Mouse (Mus musculus) C2C12 (cell line): ENCODE measurements around the gene Erc1. TPM values are rescaled to one million over a fixed set of nuclear protein-coding genes. Genes with fewer than 3 reads are reported as not detected.

Experiments
- H3K27me3 ChIP-seq: one replicate; pipeline ENCODE4 v1.6.1; 2011; ENCODE audit not compliant: control insufficient read depth, insufficient read depth, insufficient read length
- H3K36me3 ChIP-seq: one replicate; pipeline ENCODE4 v1.6.1; 2011; ENCODE audit not compliant: control insufficient read depth, insufficient read depth
- H3K4me3 ChIP-seq: one replicate; pipeline ENCODE4 v1.5.1; 2011; ENCODE audit warnings: mild to moderate bottlenecking, control low read depth; ENCODE audit not compliant: poor library complexity, insufficient read depth, severe bottlenecking
- H3K79me2 ChIP-seq: one replicate; pipeline ENCODE4 v1.6.1; 2011; ENCODE audit not compliant: control insufficient read depth, insufficient read depth
- H3K79me3 ChIP-seq: one replicate; pipeline ENCODE4 v1.6.1; 2011; ENCODE audit warnings: low read depth, control low read depth
- H3ac ChIP-seq: one replicate; pipeline ENCODE3; 2011; ENCODE audit warnings: low read depth; ENCODE audit not compliant: control insufficient read depth, insufficient read length
- CEBPB ChIP-seq: IDR thresholded peaks from one replicate; pipeline ENCODE4 v1.6.1; 2011; ENCODE audit warnings: low read depth, mild to moderate bottlenecking, control low read depth, moderate library complexity
- CTCF ChIP-seq: IDR thresholded peaks from one replicate; pipeline ENCODE4 v1.5.1; 2011; ENCODE audit not compliant: control insufficient read depth, insufficient read depth, insufficient read length
- FOSL1 ChIP-seq: IDR thresholded peaks from one replicate; pipeline ENCODE4 v1.8.0; 2011; ENCODE audit warnings: mild to moderate bottlenecking, low read length; ENCODE audit not compliant: poor library complexity, insufficient read depth, severe bottlenecking
- MAX ChIP-seq: IDR thresholded peaks from one replicate; pipeline ENCODE4 v1.6.1; 2011; ENCODE audit warnings: mild to moderate bottlenecking, control low read depth
- MYOD1 ChIP-seq: IDR thresholded peaks from one replicate; pipeline ENCODE4 v1.6.1; 2011; ENCODE audit warnings: low read depth; ENCODE audit not compliant: control insufficient read depth, insufficient read length
- MYOG ChIP-seq: IDR thresholded peaks from one replicate; pipeline ENCODE4 v1.6.1; 2011; ENCODE audit not compliant: control insufficient read depth, insufficient read length; ENCODE audit errors: extremely low read depth
- USF1 ChIP-seq: IDR thresholded peaks from one replicate; pipeline ENCODE4 v1.6.1; 2011; ENCODE audit warnings: low read depth, mild to moderate bottlenecking, control low read depth, moderate library complexity
- polyA plus RNA-seq: library from polyadenylated mRNA; unstranded; fragments of >200 nt; fragmentation: generic; extraction: Trizol; gene quantifications from one replicate; pipeline ENCODE4 v1.2.1, GENCODE M21; 2012; ENCODE audit warnings: missing spikeins

Gene Erc1
- polyA plus RNA-seq, 1 experiment, result 10.2 TPM

DNA sequence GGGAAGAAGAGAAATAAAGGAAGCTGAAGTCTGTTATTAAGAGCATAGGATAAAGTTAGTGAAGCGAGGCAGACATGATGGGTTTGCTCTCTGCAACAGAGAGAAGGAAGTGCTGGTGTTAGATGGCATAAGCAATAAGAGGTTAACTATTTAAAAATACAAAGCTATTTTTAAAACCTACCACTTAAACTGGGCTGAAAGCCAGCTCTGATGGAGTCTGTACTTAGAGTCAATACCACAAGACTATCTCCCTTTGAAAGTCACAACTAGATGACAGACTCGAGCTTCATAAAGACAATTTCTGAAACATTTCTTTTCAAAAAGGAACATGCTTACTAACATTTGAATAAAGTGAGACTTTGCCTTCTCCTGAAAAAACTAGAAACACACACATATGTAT is 134.0 kb downstream of the Erc1 start:
- H3K79me3 ChIP-seq, result no peaks in the 10 kb centered on the region
- H3K27me3 ChIP-seq, result no peaks in the 10 kb centered on the region
- no peak for TF ChIP-seq CEBPB
- TF ChIP-seq MYOG, result no peak
- no peak for TF ChIP-seq USF1
- TF ChIP-seq CTCF, result no peak
- TF ChIP-seq MYOD1, result no peak
- no peak for TF ChIP-seq FOSL1
- TF ChIP-seq MAX, result no peak
- H3K79me2 ChIP-seq, result no peaks in the 10 kb centered on the region
- H3K4me3 ChIP-seq, result no peak overlapping the region
- H3K36me3 ChIP-seq, result peaks cover 8% of the 10 kb centered on the region
- no peak overlapping the region for H3ac ChIP-seq

DNA sequence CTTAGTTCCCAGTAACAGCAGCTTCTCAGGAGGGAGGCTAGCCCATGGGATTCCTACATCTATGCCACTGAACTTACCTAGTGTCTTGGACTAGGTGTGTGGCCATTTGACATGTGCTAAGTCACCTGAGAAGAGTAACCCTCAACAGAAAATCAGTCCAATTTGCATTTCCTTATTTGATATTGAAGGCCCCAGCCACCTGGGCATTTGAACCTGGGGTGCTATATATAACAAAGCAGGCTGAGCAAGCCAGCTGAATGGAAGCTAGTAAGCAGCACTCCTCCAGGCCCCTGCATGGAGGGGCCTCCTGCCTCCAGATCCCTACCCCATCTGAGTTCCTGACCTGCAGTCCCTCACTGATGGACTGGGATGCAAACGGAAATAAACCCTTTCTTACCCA is 135.5 kb downstream of the Erc1 start:
- H3K79me2 ChIP-seq, result no peaks in the 10 kb centered on the region
- H3ac ChIP-seq, result no peak overlapping the region
- no peaks in the 10 kb centered on the region for H3K27me3 ChIP-seq
- TF ChIP-seq MYOD1, result no peak
- TF ChIP-seq MYOG, result no peak
- TF ChIP-seq CTCF, result no peak
- TF ChIP-seq MAX, result no peak
- TF ChIP-seq FOSL1, result no peak
- no peak for TF ChIP-seq CEBPB
- TF ChIP-seq USF1, result no peak
- no peaks in the 10 kb centered on the region for H3K79me3 ChIP-seq
- peaks cover 10% of the 10 kb centered on the region for H3K36me3 ChIP-seq
- no peak overlapping the region for H3K4me3 ChIP-seq

DNA sequence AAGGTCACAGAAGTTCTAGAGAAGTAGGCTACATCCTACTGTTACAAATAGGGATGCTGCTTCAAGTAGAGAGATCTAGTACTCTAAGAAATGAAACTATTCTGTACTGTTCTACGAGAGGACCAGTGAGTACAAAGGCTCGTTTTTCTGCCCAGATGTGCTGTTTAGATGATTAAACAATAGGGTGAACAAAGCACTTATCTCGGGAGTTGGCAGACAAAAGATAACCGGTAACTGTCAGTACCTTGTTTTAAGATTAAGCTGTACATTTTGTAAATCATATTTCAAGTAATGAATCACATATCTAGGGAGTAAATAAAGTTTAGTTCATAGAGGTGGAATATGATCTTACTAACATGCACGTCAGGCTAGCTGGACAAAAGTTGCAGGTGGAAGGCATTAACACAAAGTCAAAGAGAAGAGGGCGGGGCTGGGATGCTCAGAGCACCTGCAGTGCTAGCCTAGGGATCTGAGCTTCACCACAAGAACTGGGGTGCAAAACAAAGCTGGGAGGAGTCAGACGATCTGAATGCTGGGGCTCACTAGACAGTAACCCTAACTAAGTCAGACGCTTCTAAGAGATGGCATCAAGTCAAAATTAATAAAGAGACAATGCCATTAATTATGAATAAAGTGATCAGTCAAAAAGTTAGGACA is 136.2 kb downstream of the Erc1 start:
- Histone ChIP-seq H3K4me3 (no peak overlapping the region), H3K79me3 (no peaks in the 10 kb centered on the region), H3K36me3 (peaks cover 11% of the 10 kb centered on the region), H3K79me2 (no peaks in the 10 kb centered on the region), H3K27me3 (no peaks in the 10 kb centered on the region), H3ac (no peak overlapping the region)
- no peak for TF ChIP-seq USF1
- no peak for TF ChIP-seq FOSL1
- no peak for TF ChIP-seq CEBPB
- no peak for TF ChIP-seq MYOG
- TF ChIP-seq MYOD1, result no peak
- TF ChIP-seq MAX, result no peak
- TF ChIP-seq CTCF, result no peak

DNA sequence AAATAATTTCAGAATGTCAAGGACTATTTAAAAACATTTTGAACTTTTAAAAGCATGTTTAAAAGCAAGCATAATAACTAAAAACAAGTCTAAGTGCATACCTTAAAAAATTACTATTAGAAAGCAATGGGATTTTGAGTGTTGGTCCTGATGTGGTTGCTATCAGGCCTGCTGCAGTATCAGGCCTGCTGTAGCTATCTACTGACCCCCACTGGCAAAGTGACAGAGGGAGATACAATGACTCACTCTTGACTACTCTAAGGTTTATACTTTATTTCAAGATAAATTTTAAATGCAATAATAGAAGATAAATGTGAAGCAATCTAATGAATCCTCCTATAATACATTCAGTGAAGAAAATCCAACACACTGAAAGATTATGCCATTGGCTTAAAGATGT is 138.4 kb downstream of the Erc1 start:
- TF ChIP-seq MYOD1 (no peak), MYOG (no peak), MAX (no peak)
- H3K79me2 ChIP-seq, result no peaks in the 10 kb centered on the region
- no peak overlapping the region for H3ac ChIP-seq
- no peak overlapping the region for H3K4me3 ChIP-seq
- no peaks in the 10 kb centered on the region for H3K27me3 ChIP-seq
- H3K36me3 ChIP-seq, result peaks cover 11% of the 10 kb centered on the region
- H3K79me3 ChIP-seq, result no peaks in the 10 kb centered on the region

DNA sequence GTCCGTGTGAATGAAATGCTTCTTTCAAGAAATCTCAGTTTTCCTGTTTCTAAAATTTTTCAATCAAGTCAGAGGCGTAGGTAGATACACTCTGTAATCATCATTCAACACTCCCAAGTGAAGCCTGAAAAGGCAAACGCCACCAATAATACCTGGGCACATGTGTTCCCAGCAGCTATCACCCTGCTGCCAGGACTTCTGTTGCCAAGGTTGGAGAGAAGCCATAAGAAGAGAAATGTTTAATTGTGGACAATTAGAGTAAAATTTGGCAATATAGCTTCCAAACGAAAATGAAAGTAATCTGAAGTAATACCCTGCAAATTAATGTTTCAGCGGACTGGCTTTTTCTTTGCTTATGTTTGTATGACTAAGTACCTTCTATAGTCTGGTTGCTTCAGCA is 140.1 kb downstream of the Erc1 start:
- Histone ChIP-seq H3ac (no peak overlapping the region), H3K79me2 (no peaks in the 10 kb centered on the region), H3K27me3 (no peaks in the 10 kb centered on the region), H3K4me3 (no peak overlapping the region), H3K36me3 (peaks cover 9% of the 10 kb centered on the region), H3K79me3 (no peaks in the 10 kb centered on the region)
- no peak for TF ChIP-seq CTCF
- TF ChIP-seq FOSL1, result no peak
- no peak for TF ChIP-seq USF1
- no peak for TF ChIP-seq MYOG
- TF ChIP-seq CEBPB, result no peak
- TF ChIP-seq MYOD1, result no peak
- TF ChIP-seq MAX, result no peak

DNA sequence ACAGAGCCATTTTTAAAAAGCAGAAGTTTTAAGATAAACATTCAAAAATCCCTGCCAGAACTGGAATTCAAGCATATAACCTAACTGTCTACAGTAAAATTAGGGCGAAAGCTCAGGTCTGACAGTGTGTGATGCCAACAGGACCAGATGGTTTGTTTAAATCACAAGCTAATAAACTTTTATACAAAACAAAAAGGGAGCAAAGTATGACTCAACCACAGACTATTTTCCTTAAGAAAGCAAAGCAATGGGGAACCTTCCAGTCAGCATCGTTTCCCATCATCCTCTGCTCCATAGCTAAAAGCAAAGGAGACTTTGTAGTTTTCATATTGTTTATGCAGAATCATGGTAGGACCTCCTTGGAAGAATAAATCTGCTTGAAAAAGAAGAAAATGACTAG is 143.1 kb downstream of the Erc1 start:
- peaks cover 8% of the 10 kb centered on the region for H3K36me3 ChIP-seq
- TF ChIP-seq MYOD1, result no peak
- no peak for TF ChIP-seq CTCF
- TF ChIP-seq MAX, result no peak
- no peak for TF ChIP-seq CEBPB
- H3K79me2 ChIP-seq, result no peaks in the 10 kb centered on the region
- no peaks in the 10 kb centered on the region for H3K79me3 ChIP-seq
- no peak overlapping the region for H3ac ChIP-seq
- H3K4me3 ChIP-seq, result no peak overlapping the region
- H3K27me3 ChIP-seq, result no peaks in the 10 kb centered on the region
